Mouse (Mus musculus): ENCODE results near the gene Polr2a. TPM values are rescaled to one million over a fixed set of nuclear protein-coding genes. Genes with fewer than 3 reads are reported as not detected.

Polr2a gene
- polyA plus RNA-seq, 1 experiment from 2014 or later: 46.5 TPM

GRCm38 (mm10) chr11:69776488-69776887 is 18.1 kb upstream of the Polr2a start:
- no peak for ATAC-seq (ENCODE audit: low FRiP score)
- Histone ChIP-seq H3K4me2 (replicated peaks; ENCODE audit: low read depth, low read length) (no peak overlapping the region), H3K9me3 (ENCODE audit: control insufficient read depth, low read length) (no peaks in the 10 kb centered on the region), H3K4me1 (replicated peaks; ENCODE audit: control insufficient read depth, insufficient read depth, low read length) (no peaks in the 10 kb centered on the region), H3K27ac (ENCODE audit: low read depth, low read length) (no peak overlapping the region), H3K4me3 (ENCODE audit: low read depth, low read length) (no peak overlapping the region), H3K36me3 (ENCODE audit: control insufficient read depth, insufficient read depth, low read length) (no peaks in the 10 kb centered on the region), H3K9ac (ENCODE audit: low read depth, low read length) (no peak overlapping the region), H3K27me3 (ENCODE audit: control insufficient read depth, insufficient read depth, low read length) (peaks cover 6% of the 10 kb centered on the region; the same call in 1 of the 2 replicates)
- 82% methylated on average over 20 of the region's 20 CpGs for WGBS
- DNase-seq (ENCODE audit: low spot score): no peak

- H3K4me2 ChIP-seq (replicated peaks; ENCODE audit: low read depth, low read length): no peak overlapping the region
- no peaks in the 10 kb centered on the region for H3K4me1 ChIP-seq (replicated peaks; ENCODE audit: control insufficient read depth, insufficient read depth, low read length)
- DNase-seq (ENCODE audit: low spot score): no peak
- H3K36me3 ChIP-seq (ENCODE audit: control insufficient read depth, insufficient read depth, low read length): no peaks in the 10 kb centered on the region
- no peak overlapping the region for H3K27ac ChIP-seq (ENCODE audit: low read depth, low read length)
- no peaks in the 10 kb centered on the region for H3K9me3 ChIP-seq (ENCODE audit: control insufficient read depth, low read length)
- no peak for ATAC-seq (ENCODE audit: low FRiP score)
- WGBS: 64% methylated on average over 10 of the region's 10 CpGs
- no peak overlapping the region for H3K4me3 ChIP-seq (ENCODE audit: low read depth, low read length)
- H3K27me3 ChIP-seq (ENCODE audit: control insufficient read depth, insufficient read depth, low read length): peaks cover 6% of the 10 kb centered on the region; the same call in 1 of the 2 replicates
- no peak overlapping the region for H3K9ac ChIP-seq (ENCODE audit: low read depth, low read length)
Observed at GRCm38 (mm10) chr11:69775716-69776115, 17.3 kb upstream of the Polr2a start.

GRCm38 (mm10) chr11:69774961-69775360 is 16.5 kb upstream of the Polr2a start:
- DNase-seq (ENCODE audit: low spot score) (no peak), ATAC-seq (ENCODE audit: low FRiP score) (no peak)
- H3K27ac ChIP-seq (ENCODE audit: low read depth, low read length): no peak overlapping the region
- H3K9ac ChIP-seq (ENCODE audit: low read depth, low read length): no peak overlapping the region
- 58% methylated on average over 5 of the region's 5 CpGs for WGBS
- H3K27me3 ChIP-seq (ENCODE audit: control insufficient read depth, insufficient read depth, low read length): peaks cover 6% of the 10 kb centered on the region; the same call in 1 of the 2 replicates
- no peaks in the 10 kb centered on the region for H3K36me3 ChIP-seq (ENCODE audit: control insufficient read depth, insufficient read depth, low read length)
- H3K4me3 ChIP-seq (ENCODE audit: low read depth, low read length): no peak overlapping the region
- no peaks in the 10 kb centered on the region for H3K9me3 ChIP-seq (ENCODE audit: control insufficient read depth, low read length)
- no peak overlapping the region for H3K4me2 ChIP-seq (replicated peaks; ENCODE audit: low read depth, low read length)
- H3K4me1 ChIP-seq (replicated peaks; ENCODE audit: control insufficient read depth, insufficient read depth, low read length): no peaks in the 10 kb centered on the region

GRCm38 (mm10) chr11:69767625-69767909 is 9.1 kb upstream of the Polr2a start:
- H3K4me1 ChIP-seq (replicated peaks; ENCODE audit: control insufficient read depth, insufficient read depth, low read length): peaks cover 2% of the 10 kb centered on the region; the same call in 1 of the 2 replicates
- 50% methylated on average over 4 of the region's 4 CpGs for WGBS
- H3K9ac ChIP-seq (ENCODE audit: low read depth, low read length): no peak overlapping the region
- DNase-seq (ENCODE audit: low spot score) (no peak), ATAC-seq (ENCODE audit: low FRiP score) (no peak)
- H3K4me2 ChIP-seq (replicated peaks; ENCODE audit: low read depth, low read length): no peak overlapping the region
- no peak overlapping the region for H3K4me3 ChIP-seq (ENCODE audit: low read depth, low read length)
- H3K27me3 ChIP-seq (ENCODE audit: control insufficient read depth, insufficient read depth, low read length): no peaks in the 10 kb centered on the region
- H3K9me3 ChIP-seq (ENCODE audit: control insufficient read depth, low read length): no peaks in the 10 kb centered on the region
- no peaks in the 10 kb centered on the region for H3K36me3 ChIP-seq (ENCODE audit: control insufficient read depth, insufficient read depth, low read length)
- H3K27ac ChIP-seq (ENCODE audit: low read depth, low read length): no peak overlapping the region

GRCm38 (mm10) chr11:69766872-69767624 is 8.6 kb upstream of the Polr2a start:
- ATAC-seq (ENCODE audit: low FRiP score) (no peak), DNase-seq (ENCODE audit: low spot score) (no peak)
- Histone ChIP-seq H3K4me3 (ENCODE audit: low read depth, low read length) (peak overlapping the region; percentile 76), H3K4me1 (replicated peaks; ENCODE audit: control insufficient read depth, insufficient read depth, low read length) (peaks cover 2% of the 10 kb centered on the region; the same call in 1 of the 2 replicates), H3K9me3 (ENCODE audit: control insufficient read depth, low read length) (no peaks in the 10 kb centered on the region), H3K36me3 (ENCODE audit: control insufficient read depth, insufficient read depth, low read length) (no peaks in the 10 kb centered on the region), H3K4me2 (replicated peaks; ENCODE audit: low read depth, low read length) (peak overlapping the region; percentile 95), H3K27me3 (ENCODE audit: control insufficient read depth, insufficient read depth, low read length) (no peaks in the 10 kb centered on the region), H3K27ac (ENCODE audit: low read depth, low read length) (no peak overlapping the region), H3K9ac (ENCODE audit: low read depth, low read length) (no peak overlapping the region; the same call in 1 of the 2 replicates)
- WGBS: 69% methylated on average over 13 of the region's 13 CpGs

DNA sequence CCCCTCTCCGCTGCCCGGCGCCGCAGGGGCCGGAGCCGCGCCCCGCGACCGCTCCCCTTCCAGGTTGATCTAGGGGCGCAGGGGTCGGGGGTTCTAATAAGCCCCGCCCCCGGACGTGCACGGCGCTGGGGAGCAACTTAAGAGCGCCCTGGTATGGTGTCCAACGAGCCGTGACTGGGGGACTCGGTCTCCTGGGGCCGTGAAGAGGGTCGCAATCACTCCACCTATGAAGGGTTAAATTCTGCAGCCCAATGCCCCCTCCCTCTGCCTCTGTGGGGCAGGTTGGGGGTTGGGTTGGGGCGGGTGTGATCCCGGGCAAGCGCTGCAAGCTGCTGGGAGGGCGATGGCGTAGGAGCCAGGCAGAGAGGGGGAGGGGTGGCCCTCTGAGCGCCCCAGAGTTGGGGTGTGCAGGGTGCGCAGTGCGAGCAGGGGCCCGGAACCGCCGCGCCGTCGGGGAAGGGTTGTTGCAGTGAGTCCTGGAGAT is 7.7 kb upstream of the Polr2a start:
- H3K27me3 ChIP-seq (ENCODE audit: control insufficient read depth, insufficient read depth, low read length): no peaks in the 10 kb centered on the region
- peak overlapping the region; percentile 89 for H3K9ac ChIP-seq (ENCODE audit: low read depth, low read length)
- DNase-seq (ENCODE audit: low spot score): peak; percentile 64
- H3K4me1 ChIP-seq (replicated peaks; ENCODE audit: control insufficient read depth, insufficient read depth, low read length): peaks cover 2% of the 10 kb centered on the region; the same call in 1 of the 2 replicates
- H3K27ac ChIP-seq (ENCODE audit: low read depth, low read length): peak overlapping the region; percentile 68
- no peaks in the 10 kb centered on the region for H3K9me3 ChIP-seq (ENCODE audit: control insufficient read depth, low read length)
- no peaks in the 10 kb centered on the region for H3K36me3 ChIP-seq (ENCODE audit: control insufficient read depth, insufficient read depth, low read length)
- H3K4me3 ChIP-seq (ENCODE audit: low read depth, low read length): peak overlapping the region; percentile 76
- peak; percentile 75 for ATAC-seq (ENCODE audit: low FRiP score)
- WGBS: under 1% methylated on average over 29 of the region's 37 CpGs
- peak overlapping the region; percentile 95 for H3K4me2 ChIP-seq (replicated peaks; ENCODE audit: low read depth, low read length)

DNA sequence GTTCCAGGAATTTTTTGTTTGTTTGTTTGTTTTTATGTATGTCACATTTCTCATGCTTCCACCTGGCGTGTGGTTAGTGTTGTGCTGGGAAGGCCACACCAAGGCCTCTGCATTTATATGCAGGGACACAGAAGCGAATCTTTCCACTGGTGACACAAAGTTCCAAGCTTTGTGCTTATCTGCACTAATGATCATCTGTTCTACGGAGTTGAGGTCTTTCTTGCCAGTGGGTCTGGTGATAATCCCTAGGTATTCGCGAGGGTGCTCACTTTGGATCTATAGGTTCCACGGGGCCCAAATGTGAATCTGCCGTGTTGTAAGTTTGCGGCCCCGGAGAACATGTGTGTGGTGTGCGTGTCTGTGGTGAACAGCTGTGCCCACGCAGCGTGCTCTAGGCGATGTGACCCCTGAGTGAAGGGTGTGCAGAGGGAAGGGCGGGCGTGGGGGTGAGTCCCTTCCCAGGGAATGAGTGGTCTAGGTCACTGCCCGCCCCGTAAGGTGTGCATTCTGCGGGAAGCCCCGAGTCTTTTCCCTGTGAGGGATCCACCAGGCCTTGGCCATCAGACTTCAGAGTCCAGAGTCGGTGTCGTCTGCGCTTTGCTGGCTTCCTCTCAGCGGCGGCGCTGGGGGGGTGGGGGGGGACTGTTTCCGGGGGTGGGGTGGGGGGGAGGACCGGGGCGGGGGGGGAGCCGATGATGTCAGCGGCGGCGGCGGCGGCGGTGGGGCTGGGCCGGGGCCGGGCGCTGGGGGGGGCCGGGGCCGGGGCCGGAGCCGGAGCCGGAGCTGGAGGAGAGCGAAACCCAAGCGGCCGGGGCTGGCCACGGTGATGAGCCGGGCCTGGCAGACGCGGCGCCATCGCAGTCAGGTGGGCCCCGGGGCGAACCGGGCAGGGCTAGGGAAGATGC is 7.0 kb upstream of the Polr2a start, which contains the start of gene Zbtb4:
TSS of gene Zbtb4 (plus strand) at position 692 of the 905 bp plus-strand sequence.
- peak within 1 kb of the TSS; percentile 89 for H3K9ac ChIP-seq (ENCODE audit: low read depth, low read length)
- DNase-seq (ENCODE audit: low spot score) (peak; percentile 40), ATAC-seq (ENCODE audit: low FRiP score) (peak; percentile 59; the same call in 1 of the 2 replicates)
- no peaks in the 10 kb centered on the region for H3K27me3 ChIP-seq (ENCODE audit: control insufficient read depth, insufficient read depth, low read length)
- H3K4me1 ChIP-seq (replicated peaks; ENCODE audit: control insufficient read depth, insufficient read depth, low read length): peaks cover 2% of the 10 kb centered on the region; the same call in 1 of the 2 replicates
- H3K9me3 ChIP-seq (ENCODE audit: control insufficient read depth, low read length): no peaks in the 10 kb centered on the region
- H3K27ac ChIP-seq (ENCODE audit: low read depth, low read length): peak within 1 kb of the TSS; percentile 68
- peak within 1 kb of the TSS; percentile 76 for H3K4me3 ChIP-seq (ENCODE audit: low read depth, low read length)
- no peaks in the 10 kb centered on the region for H3K36me3 ChIP-seq (ENCODE audit: control insufficient read depth, insufficient read depth, low read length)
- peak within 1 kb of the TSS; percentile 95 for H3K4me2 ChIP-seq (replicated peaks; ENCODE audit: low read depth, low read length)
- 23% methylated on average over 37 of the region's 55 CpGs for WGBS

DNA sequence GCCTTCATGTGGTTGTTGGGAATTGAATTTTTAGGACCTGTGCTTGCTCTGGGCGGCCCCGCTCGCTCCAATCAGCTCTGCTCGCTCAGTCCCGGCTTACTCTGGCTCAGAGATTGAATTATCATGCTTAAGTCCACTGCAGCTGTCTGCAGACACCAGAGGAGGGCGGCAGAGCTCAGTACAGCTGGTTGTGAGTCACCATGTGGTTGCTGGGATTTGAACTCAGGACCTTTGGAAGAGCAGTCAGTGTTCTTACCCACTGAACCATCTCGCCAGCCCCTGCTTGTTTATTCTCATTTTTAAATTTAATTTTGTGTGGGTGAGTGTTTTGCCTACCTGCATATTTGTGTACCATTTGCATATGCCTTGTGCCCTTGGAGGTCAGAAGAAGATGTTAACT is 5.1 kb upstream of the Polr2a start:
- H3K9ac ChIP-seq (ENCODE audit: low read depth, low read length): no peak overlapping the region
- 74% methylated on average over 7 of the region's 7 CpGs for WGBS
- DNase-seq (ENCODE audit: low spot score) (no peak), ATAC-seq (ENCODE audit: low FRiP score) (no peak)
- no peaks in the 10 kb centered on the region for H3K9me3 ChIP-seq (ENCODE audit: control insufficient read depth, low read length)
- H3K27ac ChIP-seq (ENCODE audit: low read depth, low read length): no peak overlapping the region
- peaks cover 9% of the 10 kb centered on the region for H3K4me1 ChIP-seq (replicated peaks; ENCODE audit: control insufficient read depth, insufficient read depth, low read length)
- no peaks in the 10 kb centered on the region for H3K36me3 ChIP-seq (ENCODE audit: control insufficient read depth, insufficient read depth, low read length)
- no peak overlapping the region for H3K4me2 ChIP-seq (replicated peaks; ENCODE audit: low read depth, low read length)
- H3K27me3 ChIP-seq (ENCODE audit: control insufficient read depth, insufficient read depth, low read length): no peaks in the 10 kb centered on the region
- H3K4me3 ChIP-seq (ENCODE audit: low read depth, low read length): no peak overlapping the region
